27 mouse cellular contexts compared by ENCODE assay signal in genomic region chr1:54931231-54931630, GRCm38 (mm10). TPM values are rescaled to one million over a fixed set of nuclear protein-coding genes. Genes with fewer than 3 reads are reported as not detected.
DNase-seq lines count a peak whose midpoint lies in the region; ATAC-seq and TF ChIP-seq lines count a peak whose summit lies in the region.
"Had no signal": no experiment of that assay in that cellular context is flagged by ENCODE, and none has a peak within 500 bp of the region (broad histone marks: within the 10 kb centered on the region; RNA-seq: fewer than 3 reads in every experiment).

No protein-coding gene starts in this region.

- no peaks in the 10 kb centered on the region for H3K27me3 ChIP-seq in embryonic facial prominence, embryonic 11.5 days (ENCODE audit: control insufficient read depth, insufficient read depth, low read length)
- H3K27me3 ChIP-seq in embryonic facial prominence, embryonic 10.5 days (replicated peaks; ENCODE audit: low read depth, poor library complexity, severe bottlenecking) = 0 out of 2 replicates have a peak, but pooled peaks cover 9% of the 10 kb centered on the region
- no peaks in the 10 kb centered on the region for H3K27me3 ChIP-seq in heart, embryonic 10.5 days (ENCODE audit: insufficient read depth, poor library complexity, severe bottlenecking)
- no peaks in the 10 kb centered on the region for H3K27me3 ChIP-seq in ES-Bruce4 (ENCODE audit: control insufficient read depth, insufficient read depth, low read length, poor library complexity, severe bottlenecking)
- H3K27me3 ChIP-seq in limb, embryonic 13.5 days = no peaks in the 10 kb centered on the region
- H3K27me3 ChIP-seq: embryonic facial prominence, embryonic 13.5 days; embryonic facial prominence, embryonic 15.5 days; forebrain, embryonic 12.5 days; Patski had no signal

- no peak for TF ChIP-seq CTCF in ES-Bruce4 (IDR thresholded peaks at IDR 0.05; ENCODE audit: low read depth, low read length)

- TF ChIP-seq EP300 in ES-Bruce4 (IDR thresholded peaks at IDR 0.05; ENCODE audit: insufficient read depth, low read depth, low read length) = no peak

- no peaks in the 10 kb centered on the region for H3K4me1 ChIP-seq in embryonic facial prominence, embryonic 11.5 days (ENCODE audit: control insufficient read depth, insufficient read depth, low read length)
- peaks cover 25% of the 10 kb centered on the region for H3K4me1 ChIP-seq in embryonic facial prominence, embryonic 10.5 days
- peaks cover 13% of the 10 kb centered on the region; the same call in 1 of the 2 replicates for H3K4me1 ChIP-seq in heart, embryonic 10.5 days
- no peaks in the 10 kb centered on the region for H3K4me1 ChIP-seq in ES-Bruce4 (ENCODE audit: control insufficient read depth, insufficient read depth, low read length)
- peaks cover 20% of the 10 kb centered on the region for H3K4me1 ChIP-seq in limb, embryonic 13.5 days
- H3K4me1 ChIP-seq: embryonic facial prominence, embryonic 15.5 days had no signal

- H3K4me2 ChIP-seq in embryonic facial prominence, embryonic 11.5 days (ENCODE audit: low read depth, low read length) = no peak overlapping the region
- no peak overlapping the region for H3K4me2 ChIP-seq in limb, embryonic 13.5 days (replicated peaks)
- H3K4me2 ChIP-seq: embryonic facial prominence, embryonic 13.5 days; embryonic facial prominence, embryonic 15.5 days; forebrain, embryonic 12.5 days had no signal

- no peaks in the 10 kb centered on the region for H3K9me3 ChIP-seq in embryonic facial prominence, embryonic 11.5 days (replicated peaks; ENCODE audit: control insufficient read depth, low read length)
- no peaks in the 10 kb centered on the region for H3K9me3 ChIP-seq in embryonic facial prominence, embryonic 10.5 days
- H3K9me3 ChIP-seq in heart, embryonic 10.5 days = no peaks in the 10 kb centered on the region
- no peaks in the 10 kb centered on the region for H3K9me3 ChIP-seq in ES-Bruce4 (replicated peaks; ENCODE audit: control insufficient read depth, insufficient read depth, low read length, poor library complexity, severe bottlenecking)
- no peaks in the 10 kb centered on the region for H3K9me3 ChIP-seq in limb, embryonic 13.5 days
- H3K9me3 ChIP-seq: embryonic facial prominence, embryonic 13.5 days; embryonic facial prominence, embryonic 15.5 days; forebrain, embryonic 10.5 days; forebrain, embryonic 12.5 days had no signal

- no peak overlapping the region for H3K9ac ChIP-seq in embryonic facial prominence, embryonic 11.5 days (replicated peaks; ENCODE audit: low read length)
- H3K9ac ChIP-seq in ES-Bruce4 (ENCODE audit: low read depth, poor library complexity, severe bottlenecking) = no peak overlapping the region
- H3K9ac ChIP-seq in limb, embryonic 13.5 days = no peak overlapping the region
- H3K9ac ChIP-seq: embryonic facial prominence, embryonic 13.5 days; embryonic facial prominence, embryonic 15.5 days; forebrain, embryonic 12.5 days had no signal

- intact Hi-C loops in heart, postnatal 25 days (cut with DNase I) = no loop called here

- ATAC-seq in embryonic facial prominence, embryonic 11.5 days (replicated peaks; ENCODE audit: insufficient number of reproducible peaks, low FRiP score, low TSS enrichment, low read depth) = peak; percentile 26; the same call in 1 of the 2 replicates
- ATAC-seq in limb, embryonic 13.5 days (ENCODE audit: low FRiP score, low read depth) = peak; percentile 62
- ATAC-seq in activated CD4-positive, CD25-positive, alpha-beta regulatory T cell, adult 4 months = no peak
- ATAC-seq: forebrain, embryonic 14.5 days; forebrain, embryonic 16.5 days; Patski had no signal

- H3K4me3 ChIP-seq in embryonic facial prominence, embryonic 11.5 days (ENCODE audit: low read depth, low read length) = no peak overlapping the region
- no peak overlapping the region for H3K4me3 ChIP-seq in embryonic facial prominence, embryonic 10.5 days
- no peak overlapping the region for H3K4me3 ChIP-seq in heart, embryonic 10.5 days
- H3K4me3 ChIP-seq in ES-Bruce4 (ENCODE audit: low read depth, low read length) = no peak overlapping the region
- H3K4me3 ChIP-seq in limb, embryonic 13.5 days = no peak overlapping the region
- H3K4me3 ChIP-seq: embryonic facial prominence, embryonic 13.5 days; embryonic facial prominence, embryonic 15.5 days; erythroblast, embryonic 14.5 days; forebrain, embryonic 10.5 days; forebrain, embryonic 12.5 days had no signal

- peak; percentile 52 for DNase-seq in embryonic facial prominence, embryonic 11.5 days (ENCODE audit: low spot score)
- no peak for DNase-seq in embryonic facial prominence, embryonic 10.5 days (ENCODE audit: low spot score)
- peak; percentile 25 for DNase-seq in heart, embryonic 10.5 days (ENCODE audit: low spot score)
- DNase-seq in heart, postnatal 25 days (ENCODE audit: low spot score) = no peak
- DNase-seq in B cell, adult 2 months = no peak
- DNase-seq: adrenal gland, adult 2 months; adrenal gland, postnatal 10 days; adrenal gland, postnatal 25 days; cerebellum, adult 11 months; cerebellum, adult 18-20 months; cerebellum, adult 8-10 months; cerebellum, adult 9-11 months; cerebellum, postnatal 14 days; cerebellum, postnatal 36 days; embryo, embryonic 11 days had no signal

- WGBS in embryonic facial prominence, embryonic 11.5 days = 38% methylated on average over 5 of the region's 5 CpGs
- 52% methylated on average over 5 of the region's 5 CpGs for WGBS in embryonic facial prominence, embryonic 10.5 days
- 77% methylated on average over 5 of the region's 5 CpGs for WGBS in heart, embryonic 10.5 days
- WGBS in limb, embryonic 13.5 days = 23% methylated on average over 5 of the region's 5 CpGs

- no peaks in the 10 kb centered on the region for H3K36me3 ChIP-seq in embryonic facial prominence, embryonic 11.5 days (replicated peaks; ENCODE audit: control insufficient read depth, insufficient read depth, low read depth, low read length)
- no peaks in the 10 kb centered on the region for H3K36me3 ChIP-seq in embryonic facial prominence, embryonic 10.5 days (replicated peaks)
- no peaks in the 10 kb centered on the region for H3K36me3 ChIP-seq in heart, embryonic 10.5 days
- H3K36me3 ChIP-seq in ES-Bruce4 (ENCODE audit: control insufficient read depth, insufficient read depth, low read length, poor library complexity, severe bottlenecking) = no peaks in the 10 kb centered on the region
- H3K36me3 ChIP-seq in limb, embryonic 13.5 days = no peaks in the 10 kb centered on the region
- H3K36me3 ChIP-seq: embryonic facial prominence, embryonic 13.5 days; embryonic facial prominence, embryonic 15.5 days; forebrain, embryonic 10.5 days; forebrain, embryonic 12.5 days; G1E had no signal

- no peak overlapping the region for H3K27ac ChIP-seq in embryonic facial prominence, embryonic 11.5 days (replicated peaks; ENCODE audit: low read depth, low read length)
- H3K27ac ChIP-seq in embryonic facial prominence, embryonic 10.5 days (replicated peaks) = no peak overlapping the region
- H3K27ac ChIP-seq in heart, embryonic 10.5 days = no peak overlapping the region
- peak overlapping the region; percentile 59 for H3K27ac ChIP-seq in ES-Bruce4 (ENCODE audit: insufficient read depth, low read length)
- no peak overlapping the region for H3K27ac ChIP-seq in limb, embryonic 13.5 days
- H3K27ac ChIP-seq: embryonic facial prominence, embryonic 13.5 days; embryonic facial prominence, embryonic 15.5 days; forebrain, embryonic 10.5 days; forebrain, embryonic 12.5 days had no signal

- no peak for TF ChIP-seq POLR2A in ES-Bruce4 (IDR thresholded peaks at IDR 0.05; ENCODE audit: insufficient read depth, low read length)

RNA-seq across cellular contexts. Expression of gene Ankrd44, which starts 5.0 kb away (rescaled TPM):
- polyA plus RNA-seq in embryonic facial prominence, embryonic 11.5 days (2014; fragmentation: Nextera tagmentation; extraction: Ambion mirVana) = 24.3 and 24.4 TPM in 2 replicates
- polyA plus RNA-seq in embryonic facial prominence, embryonic 10.5 days (2016; fragmentation: Nextera tagmentation; extraction: Ambion mirVana) = 17.4 and 19.2 TPM in 2 replicates
- 10.9 and 11.9 TPM in 2 replicates for polyA plus RNA-seq in heart, embryonic 10.5 days (2016; fragmentation: Nextera tagmentation; extraction: Ambion mirVana)
- total RNA-seq in heart, postnatal 25 days (2021) = 10 to 100 TPM; 12.1 to 12.8 TPM
- polyA plus RNA-seq in ES-Bruce4 (2011; ENCODE audit: insufficient read depth, insufficient read length, low read depth, missing spikeins) = 4.6 and 5.2 TPM in 2 replicates
- polyA plus RNA-seq in limb, embryonic 13.5 days (2015; fragmentation: Nextera tagmentation; extraction: Ambion mirVana) = 20.3 and 23.0 TPM in 2 replicates
- 100 to 1,000 TPM; 157 to 185 TPM for polyA plus RNA-seq in activated CD4-positive, CD25-positive, alpha-beta regulatory T cell, adult 4 months (2017; shearing (Covaris generic))

Comparison
In these comparisons a context has a peak if more than half of its experiments do, and no peak if none do; other contexts are left out.
1. DNase-seq: peak in embryonic facial prominence, embryonic 11.5 days (single experiment) and heart, embryonic 10.5 days (single experiment); none in embryonic facial prominence, embryonic 10.5 days (single experiment), heart, postnatal 25 days (single experiment) and B cell, adult 2 months (0 of 2).